ENCODE assay signal across 25 mouse cellular contexts in genomic region chr9:71094066-71094465, GRCm38 (mm10).
A peak's percentile ranks its signal among the peaks of the same experiment; 100 is the strongest.
DNase-seq lines count a peak whose midpoint lies in the region; ATAC-seq and TF ChIP-seq lines count a peak whose summit lies in the region.
"Had no signal": no experiment of that assay in that cellular context is flagged by ENCODE, and none has a peak within 500 bp of the region (broad histone marks: within the 10 kb centered on the region; RNA-seq: fewer than 3 reads in every experiment).

No protein-coding gene starts in this region.

- ATAC-seq in hindbrain, embryonic 16.5 days, result no peak
- ATAC-seq: activated CD4-positive, CD25-positive, alpha-beta regulatory T cell, adult 4 months; CD4-positive, CD25-positive, alpha-beta regulatory T cell, adult 4 months; forebrain, embryonic 13.5 days; forebrain, embryonic 16.5 days; Patski had no signal

- TF ChIP-seq POLR2A in MEL (IDR thresholded peaks at IDR 0.05; ENCODE audit: control insufficient read depth in 1 of 2, insufficient read depth in 1 of 2, low read depth in 1 of 2, low read length in 2 of 2, poor library complexity in 1 of 2), result no peak

- TF ChIP-seq RAD21 in MEL (IDR thresholded peaks at IDR 0.05; ENCODE audit: low read depth, low read length), result no peak

- no peaks in the 10 kb centered on the region for H3K4me1 ChIP-seq in MEL (ENCODE audit: control insufficient read depth in 1 of 2, insufficient read depth in 2 of 2, low read length in 2 of 2)
- no peaks in the 10 kb centered on the region for H3K4me1 ChIP-seq in hindbrain, embryonic 16.5 days (ENCODE audit: control insufficient read depth, insufficient read depth, low read depth, low read length)
- H3K4me1 ChIP-seq: embryonic facial prominence, embryonic 10.5 days; embryonic facial prominence, embryonic 12.5 days; forebrain, embryonic 13.5 days had no signal

- intact Hi-C loops in heart, postnatal 14 days (cut with DNase I), result no loop called here

- H3K4me2 ChIP-seq in hindbrain, embryonic 16.5 days (ENCODE audit: low read length), result no peak overlapping the region
- H3K4me2 ChIP-seq: embryonic facial prominence, embryonic 12.5 days; forebrain, embryonic 13.5 days had no signal

- H3K36me3 ChIP-seq in MEL (ENCODE audit: control insufficient read depth in 1 of 2, insufficient read depth in 2 of 2, low read length in 2 of 2), result no peaks in the 10 kb centered on the region
- H3K36me3 ChIP-seq in splenic B cell, adult 2 months (ENCODE audit: control insufficient read depth, insufficient read depth, low read length, poor library complexity, severe bottlenecking), result no peaks in the 10 kb centered on the region
- H3K36me3 ChIP-seq in hindbrain, embryonic 16.5 days (ENCODE audit: control insufficient read depth, insufficient read depth, low read length), result no peaks in the 10 kb centered on the region
- H3K36me3 ChIP-seq: embryonic facial prominence, embryonic 10.5 days; embryonic facial prominence, embryonic 12.5 days; G1E had no signal

- H3K79me2 ChIP-seq in MEL (ENCODE audit: control insufficient read depth, insufficient read depth, low read length, poor library complexity), result no peaks in the 10 kb centered on the region

- no peaks in the 10 kb centered on the region for H3K27me3 ChIP-seq in MEL (ENCODE audit: control insufficient read depth in 1 of 2, insufficient read depth in 2 of 2, low read length in 2 of 2)
- H3K27me3 ChIP-seq in splenic B cell, adult 2 months (ENCODE audit: control insufficient read depth, insufficient read depth, low read length, poor library complexity, severe bottlenecking), result no peaks in the 10 kb centered on the region
- H3K27me3 ChIP-seq in hindbrain, embryonic 16.5 days (replicated peaks; ENCODE audit: control insufficient read depth, insufficient read depth, low read length), result no peaks in the 10 kb centered on the region
- H3K27me3 ChIP-seq: CH12.LX; embryonic facial prominence, embryonic 12.5 days; forebrain, embryonic 13.5 days; Patski had no signal

- H3K9ac ChIP-seq in MEL (ENCODE audit: control insufficient read depth, low read depth, low read length, poor library complexity, severe bottlenecking), result no peak overlapping the region
- H3K9ac ChIP-seq in hindbrain, embryonic 16.5 days (ENCODE audit: low read depth, low read length), result no peak overlapping the region
- H3K9ac ChIP-seq: embryonic facial prominence, embryonic 12.5 days; forebrain, embryonic 13.5 days had no signal

- no peak overlapping the region; a peak in 1 of 4 replicates for H3K4me3 ChIP-seq in MEL (ENCODE audit: control insufficient read depth in 1 of 2, insufficient read depth in 1 of 2, low read depth in 2 of 2, low read length in 2 of 2)
- H3K4me3 ChIP-seq in hindbrain, embryonic 16.5 days (ENCODE audit: low read length), result no peak overlapping the region
- H3K4me3 ChIP-seq: embryonic facial prominence, embryonic 10.5 days; embryonic facial prominence, embryonic 12.5 days; forebrain, embryonic 13.5 days had no signal

- no peak for TF ChIP-seq CTCF in MEL (IDR thresholded peaks at IDR 0.05 in 2 of 3, conservative IDR thresholded peaks at IDR 0.05 in 1 of 3; ENCODE audit: control insufficient read depth in 1 of 3, insufficient read depth in 1 of 3, low read depth in 2 of 3, low read length in 3 of 3, poor library complexity in 1 of 3, severe bottlenecking in 1 of 3)

- no peak overlapping the region for H3K27ac ChIP-seq in MEL (ENCODE audit: control insufficient read depth, low read depth, low read length)
- H3K27ac ChIP-seq in hindbrain, embryonic 16.5 days (ENCODE audit: low read depth, low read length), result no peak overlapping the region
- H3K27ac ChIP-seq: embryonic facial prominence, embryonic 10.5 days; embryonic facial prominence, embryonic 12.5 days; forebrain, embryonic 13.5 days had no signal

- peak; percentile 77 for DNase-seq in heart, adult 11 months
- DNase-seq in heart, postnatal 14 days, result no peak
- DNase-seq in spleen, adult 18-20 months, result peak; percentile 28 to 38
- no peak for DNase-seq in spleen, adult 12 weeks (ENCODE audit: low spot score)
- peak; percentile 26 for DNase-seq in MEL (ENCODE audit: low read depth, low spot score)
- DNase-seq in splenic B cell, adult 2 months (ENCODE audit: low read depth, low spot score), result peak; percentile 60
- DNase-seq in ovary, postnatal 36 days (ENCODE audit: low spot score), result no peak
- DNase-seq: adrenal gland, adult 8-10 months; adrenal gland, postnatal 14 days; adrenal gland, postnatal 36 days; cerebellum, adult 11-12 months; cerebellum, adult 2 months; cerebellum, adult 9-10 months; cerebellum, postnatal 10 days; cerebellum, postnatal 25 days had no signal

- no peak for TF ChIP-seq EP300 in MEL (IDR thresholded peaks at IDR 0.05; ENCODE audit: low read depth in 1 of 2, low read length in 2 of 2)

- no peaks in the 10 kb centered on the region for H3K9me3 ChIP-seq in MEL (replicated peaks; ENCODE audit: insufficient read depth, low read length)
- no peaks in the 10 kb centered on the region for H3K9me3 ChIP-seq in hindbrain, embryonic 16.5 days (ENCODE audit: control insufficient read depth, low read length)
- H3K9me3 ChIP-seq: embryonic facial prominence, embryonic 10.5 days; embryonic facial prominence, embryonic 12.5 days; forebrain, embryonic 13.5 days; G1E had no signal

- WGBS in hindbrain, embryonic 16.5 days, result 89% methylated on average over 6 of the region's 6 CpGs

TF ChIP-seq in MEL, 35 proteins besides CTCF, POLR2A, EP300 and RAD21:
- TF ChIP-seq MYB (IDR thresholded peaks at IDR 0.05; ENCODE audit: low read depth, low read length) (no peak), NRF1 (IDR thresholded peaks at IDR 0.05; ENCODE audit: insufficient read depth, low read depth, low read length, poor library complexity, severe bottlenecking) (no peak), POLR2AphosphoS2 (IDR thresholded peaks at IDR 0.05; ENCODE audit: low read length) (no peak), TAL1 (IDR thresholded peaks at IDR 0.05; ENCODE audit: low read length) (no peak), POLR2AphosphoS5 (IDR thresholded peaks at IDR 0.05; ENCODE audit: borderline replicate concordance, low read depth, low read length) (no peak), RCOR1 (IDR thresholded peaks at IDR 0.05; ENCODE audit: low read depth, low read length) (no peak), MYC (IDR thresholded peaks at IDR 0.05; ENCODE audit: low read depth, low read length) (no peak), UBTF (IDR thresholded peaks at IDR 0.05; ENCODE audit: borderline replicate concordance, insufficient read depth, low read depth, low read length) (no peak), CHD2 (IDR thresholded peaks at IDR 0.05; ENCODE audit: low read length) (no peak), ELF1 (IDR thresholded peaks at IDR 0.05; ENCODE audit: low read depth, low read length) (no peak), SMC3 (IDR thresholded peaks at IDR 0.05; ENCODE audit: low read depth, low read length) (no peak), ZC3H11A (IDR thresholded peaks at IDR 0.05; ENCODE audit: low read depth, low read length) (no peak)

Comparison
In these comparisons a context has a peak if more than half of its experiments do, and no peak if none do; other contexts are left out.
1. DNase-seq: peak in heart, adult 11 months (single experiment), spleen, adult 18-20 months (2 of 2), MEL (single experiment) and splenic B cell, adult 2 months (single experiment); none in heart, postnatal 14 days (0 of 2), spleen, adult 12 weeks (single experiment) and ovary, postnatal 36 days (single experiment).